Mouse (Mus musculus) forelimb bud, embryonic 11.5 days (tissue): ENCODE data around the gene Agap1.

Experiments used
- DNase-seq: peaks from one replicate; pipeline ENCODE4 v3.0.0-alpha.2; 2012; ENCODE audit warnings: low read depth, low spot score

The Agap1 gene

DNA sequence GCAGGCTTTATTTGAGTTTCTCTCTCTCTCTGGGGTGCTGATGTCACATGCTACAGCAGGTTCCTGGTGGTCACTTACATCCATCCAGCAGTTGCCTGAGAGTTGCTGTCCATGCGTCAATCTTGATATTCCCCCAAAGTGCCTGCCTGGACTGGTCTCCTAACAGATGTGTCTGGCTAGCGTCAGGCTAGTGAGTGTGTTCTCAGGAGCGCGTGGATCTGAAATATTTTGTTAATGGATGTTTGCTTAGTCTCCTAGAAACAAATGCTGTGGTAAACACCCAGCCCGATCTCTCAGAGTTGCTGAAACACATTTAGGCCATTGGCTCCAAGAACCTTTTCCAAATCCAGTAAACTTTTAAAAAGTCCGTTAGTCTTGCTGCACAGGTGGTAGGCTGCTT is 161.9 kb downstream of the Agap1 start:
- DNase-seq = no peak

DNA sequence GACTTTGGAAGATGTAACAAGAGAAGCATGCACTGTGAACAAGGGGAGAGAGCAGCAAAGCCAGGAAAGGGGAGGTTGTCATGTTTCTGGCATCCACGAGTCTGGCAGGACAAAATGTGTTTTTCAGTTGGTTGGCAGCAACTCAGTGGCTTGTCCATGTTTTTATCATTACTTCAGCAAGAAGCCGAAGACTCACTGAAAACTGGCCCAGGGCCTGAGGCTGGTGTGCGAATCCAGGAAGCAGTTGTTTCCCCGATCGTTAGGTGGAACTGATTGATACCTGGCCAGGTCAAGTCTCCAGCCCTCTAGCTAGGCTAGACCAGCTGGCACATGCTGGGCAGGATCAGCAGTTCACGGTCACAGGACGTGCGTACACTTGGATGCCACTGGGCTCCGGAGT is 162.7 kb downstream of the Agap1 start:
- no peak for DNase-seq

DNA sequence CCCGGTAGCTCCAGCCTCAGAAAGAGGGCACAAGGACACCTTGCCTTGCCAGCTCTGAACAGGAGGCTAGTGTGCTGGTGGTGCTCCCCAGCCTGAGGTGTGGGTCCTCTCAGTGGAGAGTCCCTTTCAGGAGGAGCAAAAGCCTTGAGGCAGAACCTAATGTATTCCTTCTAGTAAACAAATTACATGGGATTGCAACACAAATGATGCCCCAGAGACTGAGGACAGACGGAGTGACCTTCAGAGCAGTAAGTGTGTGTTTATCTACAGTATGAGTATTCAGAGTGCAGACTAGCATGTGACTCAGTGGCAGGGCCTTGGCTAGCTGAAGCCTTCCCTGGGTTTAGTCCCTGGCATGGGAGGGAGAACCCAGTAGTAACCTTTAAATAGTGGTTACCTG is 165.4 kb downstream of the Agap1 start:
- DNase-seq = no peak

DNA sequence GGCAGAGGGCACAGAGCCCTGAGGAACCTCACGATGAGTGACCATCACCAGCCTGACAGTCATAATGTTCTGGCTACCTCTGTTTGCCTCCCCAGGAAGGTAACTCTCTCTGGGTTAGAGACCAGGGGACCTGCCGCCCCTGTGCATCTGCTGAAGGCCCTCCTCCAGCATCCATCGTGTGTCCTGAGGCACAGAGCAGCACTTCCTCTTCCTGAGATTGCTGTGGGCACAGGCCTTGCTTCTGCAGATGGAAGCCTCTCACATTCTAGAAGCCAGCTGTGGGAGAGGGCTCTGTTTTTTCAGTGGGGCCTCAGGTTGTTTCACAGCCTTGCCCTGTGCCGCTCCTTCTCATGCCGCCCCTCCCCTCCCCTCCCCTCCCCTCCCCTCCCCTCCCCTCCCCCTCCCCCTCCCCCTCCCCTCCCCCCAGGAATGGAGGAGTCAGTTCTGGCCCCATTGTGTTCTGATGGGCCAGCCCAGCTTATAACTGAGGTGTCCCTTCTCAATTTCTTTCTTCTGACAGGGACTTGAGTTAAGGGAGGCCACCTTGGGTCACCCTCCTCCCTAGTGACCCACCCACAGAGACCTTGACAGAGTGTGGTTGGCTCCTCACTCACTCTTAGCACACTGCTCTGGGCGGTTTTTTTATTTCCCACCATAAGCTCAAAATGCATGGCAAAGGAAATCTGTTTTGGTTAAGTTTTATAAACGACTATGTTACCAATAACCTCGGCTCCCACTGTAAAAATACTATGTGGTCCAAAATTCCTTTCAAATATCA is 166.6 kb downstream of the Agap1 start:
- DNase-seq = no peak

DNA sequence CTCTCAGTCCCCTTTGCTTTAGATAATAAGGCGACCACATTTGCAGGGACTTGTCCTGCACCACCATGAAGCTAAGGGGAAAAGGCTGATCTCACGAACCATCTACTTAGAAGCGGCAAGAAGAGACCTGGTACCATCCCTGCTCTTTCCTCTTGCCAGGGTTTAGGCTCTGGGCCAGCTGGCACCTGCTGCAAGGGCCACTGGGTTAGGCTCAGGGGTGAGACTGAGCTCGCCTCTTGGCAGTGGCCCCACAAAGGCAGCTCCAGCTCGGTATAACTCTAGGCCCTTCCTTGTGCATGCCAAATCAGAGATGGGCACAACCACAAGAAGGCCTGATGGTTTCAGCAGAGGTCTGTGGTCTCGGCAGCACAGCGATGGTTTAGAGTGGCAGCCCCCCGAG is 167.3 kb downstream of the Agap1 start:
- DNase-seq = no peak

DNA sequence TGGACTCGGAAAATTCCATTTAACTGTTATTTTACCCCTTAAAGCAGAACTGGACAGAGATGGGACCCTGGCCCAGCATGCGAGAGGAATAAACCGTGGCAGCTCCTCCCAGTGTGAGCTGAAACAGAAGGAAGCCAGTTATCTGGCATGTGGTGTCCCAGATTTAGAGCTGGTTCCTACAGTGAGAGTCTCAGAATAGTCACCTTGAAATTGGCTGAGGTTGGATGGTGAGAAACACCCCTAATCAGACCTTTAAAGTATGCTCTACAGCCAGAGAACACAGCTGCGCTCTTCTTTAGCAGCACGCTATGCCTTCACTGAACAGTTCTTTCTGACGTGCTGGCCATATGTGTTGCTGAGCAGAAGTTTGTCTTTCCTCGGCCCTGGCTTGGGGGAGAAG is 168.2 kb downstream of the Agap1 start:
- no peak for DNase-seq

DNA sequence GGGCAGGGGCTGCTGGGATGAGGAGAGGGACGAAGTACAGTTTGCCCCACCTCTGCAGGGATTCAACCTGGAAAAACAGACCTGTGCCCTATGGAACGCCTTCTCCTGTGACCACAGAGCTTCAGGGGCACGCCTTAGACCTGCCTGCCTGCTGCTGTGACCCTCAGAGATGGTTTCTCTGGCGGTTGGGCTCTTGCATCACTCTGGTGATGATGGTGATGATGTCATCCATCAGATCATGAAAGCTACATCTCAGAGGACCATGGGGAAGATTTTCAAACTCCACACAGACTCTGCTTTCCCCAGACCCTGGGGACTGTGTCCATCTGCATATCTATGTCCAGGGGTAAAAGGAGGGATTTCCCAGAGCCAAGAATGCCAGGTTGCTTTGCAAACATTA is 170.7 kb downstream of the Agap1 start:
- no peak for DNase-seq

DNA sequence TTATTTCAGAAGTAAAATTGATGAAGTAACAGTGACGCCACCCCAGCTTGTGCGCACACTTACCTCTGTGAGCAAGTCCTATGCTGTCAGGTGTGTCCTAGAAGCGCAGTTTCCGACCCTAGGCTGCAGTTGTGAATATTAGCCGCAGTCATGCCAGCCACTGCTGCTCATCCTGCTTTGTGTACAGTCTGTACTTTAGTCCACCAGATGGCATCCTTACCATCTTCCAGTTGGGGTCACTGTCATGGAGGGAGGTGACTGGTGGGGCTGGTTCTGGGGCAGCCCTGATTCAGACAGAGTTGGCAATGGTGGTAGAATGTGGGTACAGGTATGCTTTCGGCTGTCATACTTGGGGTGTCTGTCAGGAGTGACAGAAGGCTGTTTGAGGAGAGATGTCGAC is 171.4 kb downstream of the Agap1 start:
- DNase-seq = no peak

DNA sequence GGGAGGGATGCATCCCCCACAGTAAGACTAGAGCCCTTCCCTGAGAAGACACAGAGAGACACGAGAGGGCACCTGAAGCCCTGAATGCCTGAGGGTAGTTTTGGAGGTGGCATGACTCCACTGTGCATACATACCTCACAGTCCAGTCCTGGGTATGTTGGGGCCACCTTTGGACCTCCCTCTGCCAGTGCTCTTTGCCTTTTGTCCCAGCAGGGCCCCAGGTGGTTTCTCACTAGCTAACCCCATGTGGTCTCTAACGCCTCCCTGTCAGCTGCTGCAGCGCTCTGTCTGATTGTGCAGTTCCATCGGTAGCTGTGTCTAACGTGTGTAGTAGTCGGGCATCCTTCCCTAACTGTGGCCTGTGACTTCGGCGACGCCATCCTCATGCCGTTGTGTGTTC is 172.3 kb downstream of the Agap1 start:
- DNase-seq = no peak

DNA sequence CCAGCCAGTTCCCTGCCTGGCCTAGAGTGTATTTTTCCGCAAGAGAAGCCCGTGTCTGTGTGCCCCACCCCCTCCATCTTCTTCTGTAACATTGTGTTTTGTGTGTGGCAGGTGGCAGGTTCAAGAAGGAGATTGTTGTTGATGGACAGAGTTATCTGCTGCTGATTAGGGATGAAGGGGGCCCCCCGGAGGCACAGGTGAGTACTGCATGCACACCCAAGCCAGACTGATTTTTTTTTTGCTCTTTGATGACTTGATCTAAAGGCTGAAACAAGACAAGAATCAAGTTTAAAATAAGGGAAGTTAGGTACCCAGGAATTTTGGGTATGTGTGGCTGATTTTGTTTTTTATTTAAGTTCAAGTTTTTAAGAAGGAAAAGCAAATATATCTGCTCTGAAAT is 173.0 kb downstream of the Agap1 start:
- no peak for DNase-seq

DNA sequence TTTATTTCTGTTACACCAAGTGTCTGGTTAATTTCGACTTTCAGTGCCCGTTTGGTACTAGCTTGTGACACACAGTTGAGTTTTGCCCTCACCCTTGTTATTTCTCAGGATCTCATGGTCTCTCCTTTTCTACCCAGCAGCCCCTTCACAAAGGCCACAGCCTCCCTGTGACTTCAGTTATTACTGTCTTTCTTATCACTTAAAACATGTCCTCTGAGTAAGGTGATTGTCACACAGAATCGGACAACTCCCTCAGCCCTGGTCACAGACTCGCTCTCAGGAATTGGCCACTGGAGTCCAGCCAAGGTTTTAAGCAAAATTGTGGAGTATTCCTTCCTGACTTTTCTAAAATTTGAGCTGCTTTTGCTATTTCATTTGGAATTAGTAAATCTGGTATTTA is 176.2 kb downstream of the Agap1 start:
- no peak for DNase-seq

DNA sequence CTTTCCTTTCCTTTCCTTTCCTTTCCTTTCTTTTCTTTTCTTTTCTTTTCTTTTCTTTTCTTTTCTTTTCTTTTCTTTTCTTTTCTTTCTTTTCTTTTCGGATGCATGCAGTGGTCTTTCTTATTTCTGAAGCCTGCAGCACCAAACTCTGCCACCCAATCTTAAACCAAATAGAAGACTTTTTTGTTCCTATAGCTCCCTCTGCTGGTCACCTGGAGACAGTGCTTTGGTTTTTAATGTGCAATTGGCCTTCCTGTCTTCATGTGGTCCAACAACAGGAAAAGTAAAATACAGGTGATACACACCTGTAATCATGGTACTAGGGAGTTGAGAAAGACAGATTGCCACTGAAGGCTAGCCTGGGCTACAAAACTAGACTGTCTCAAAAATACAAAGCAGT is 177.1 kb downstream of the Agap1 start:
- peak; percentile 70 for DNase-seq

DNA sequence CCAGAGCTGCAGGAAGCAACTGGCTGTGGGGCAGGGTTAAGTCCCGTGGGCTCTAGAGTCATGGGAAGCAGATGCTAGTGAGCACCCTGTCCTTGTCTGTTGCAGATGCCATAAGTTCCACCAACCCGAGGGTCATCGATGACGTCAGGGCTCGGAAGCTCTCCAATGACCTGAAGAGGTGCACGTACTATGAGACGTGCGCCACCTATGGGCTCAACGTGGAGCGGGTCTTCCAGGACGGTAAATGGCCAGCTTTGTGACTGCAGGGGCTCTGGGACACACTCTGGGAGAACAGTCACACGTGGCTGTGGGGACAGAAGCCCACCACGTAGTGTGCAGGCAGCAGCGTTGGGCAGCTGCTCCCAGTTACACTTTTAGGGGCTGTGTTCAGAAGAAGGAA is 179.4 kb downstream of the Agap1 start:
- no peak for DNase-seq

DNA sequence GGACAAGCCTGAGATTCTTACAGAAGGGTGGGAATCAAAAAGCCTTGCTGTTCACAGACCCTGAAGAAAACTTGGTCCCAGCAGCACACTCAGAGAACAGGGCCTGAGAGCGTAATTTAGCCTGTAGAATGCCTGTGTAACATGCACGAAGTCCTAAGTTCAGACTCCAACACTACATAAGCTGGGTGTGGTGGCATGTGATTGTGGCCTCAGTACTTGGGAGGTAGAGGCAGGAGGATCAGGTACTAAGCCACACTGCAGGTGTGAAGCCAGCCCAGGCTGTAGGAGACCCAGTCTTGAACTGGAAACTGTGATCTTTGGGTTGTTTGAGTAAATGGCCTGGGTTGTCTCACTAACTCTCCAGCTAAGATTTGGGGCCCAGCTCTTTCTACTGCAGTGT is 180.5 kb downstream of the Agap1 start:
- no peak for DNase-seq

DNA sequence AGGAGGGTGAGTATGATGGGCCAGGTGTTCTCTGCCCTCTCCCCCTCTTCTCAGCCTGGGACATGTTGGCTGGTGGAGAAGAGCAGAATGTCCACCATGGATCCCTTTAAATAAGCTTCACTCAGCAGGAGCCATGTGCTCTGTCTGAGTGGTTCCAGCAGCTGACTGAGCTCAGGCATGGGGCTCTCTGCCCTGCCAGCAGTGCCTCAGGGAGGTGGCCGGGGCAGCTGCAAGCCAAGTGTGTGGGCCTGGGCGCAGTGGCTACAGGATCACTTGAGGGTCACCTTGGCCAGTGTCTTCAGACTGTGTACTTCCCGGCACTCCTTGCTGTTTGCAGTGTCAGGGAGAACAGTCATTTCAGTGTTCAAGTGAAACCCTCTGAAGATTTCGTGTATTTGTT is 183.1 kb downstream of the Agap1 start:
- no peak for DNase-seq

DNA sequence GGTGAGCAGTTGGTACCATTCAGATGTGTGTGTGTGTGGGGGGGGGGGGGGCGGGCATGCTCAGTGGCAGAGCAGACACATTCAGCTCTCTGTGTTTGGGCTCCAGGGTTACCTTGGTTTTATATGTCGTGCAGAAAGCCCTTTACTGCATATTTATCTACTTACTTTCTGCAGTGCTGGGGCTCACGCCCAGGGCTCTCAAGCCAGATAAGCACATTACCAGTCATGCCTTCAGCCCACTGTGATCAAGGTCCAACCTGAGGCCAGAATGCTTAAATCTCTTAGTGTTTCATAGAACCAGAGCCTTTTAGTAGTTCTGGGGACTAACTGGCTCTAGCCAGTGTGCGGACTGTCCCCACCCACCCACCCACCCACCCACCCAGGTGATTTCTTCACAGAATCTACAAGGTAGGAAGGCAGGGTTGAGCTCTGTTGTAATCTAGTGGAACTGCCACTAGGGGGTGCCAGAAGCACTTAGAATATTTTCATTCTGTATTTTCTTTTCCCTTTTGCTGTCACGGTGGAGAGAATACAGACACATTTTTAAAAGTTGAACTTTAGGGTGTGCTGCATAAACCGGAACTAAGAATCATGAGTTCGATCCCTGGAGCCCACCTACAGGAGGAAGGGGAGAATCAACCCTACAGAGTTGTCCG is 189.0 kb downstream of the Agap1 start:
- peak; percentile 53 for DNase-seq

DNA sequence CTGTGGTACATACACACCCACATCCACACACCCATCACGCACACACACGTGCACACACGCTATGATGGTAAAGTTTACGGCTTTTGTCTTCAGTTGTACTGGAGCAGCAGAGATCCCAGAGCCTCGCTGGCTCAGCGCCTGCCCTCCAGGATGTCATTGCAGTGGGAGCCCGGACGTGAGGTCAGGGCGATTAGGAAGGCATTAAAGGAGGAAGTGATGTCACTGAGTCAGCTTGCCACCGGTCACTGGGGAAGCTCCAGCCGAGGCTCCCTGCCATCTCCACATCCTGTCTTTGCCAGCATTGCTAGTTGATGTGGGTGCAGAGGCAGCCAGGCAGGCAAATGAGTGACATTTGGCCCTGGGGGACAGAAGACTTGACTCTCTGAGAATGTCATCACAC is 189.5 kb downstream of the Agap1 start:
- no peak for DNase-seq

DNA sequence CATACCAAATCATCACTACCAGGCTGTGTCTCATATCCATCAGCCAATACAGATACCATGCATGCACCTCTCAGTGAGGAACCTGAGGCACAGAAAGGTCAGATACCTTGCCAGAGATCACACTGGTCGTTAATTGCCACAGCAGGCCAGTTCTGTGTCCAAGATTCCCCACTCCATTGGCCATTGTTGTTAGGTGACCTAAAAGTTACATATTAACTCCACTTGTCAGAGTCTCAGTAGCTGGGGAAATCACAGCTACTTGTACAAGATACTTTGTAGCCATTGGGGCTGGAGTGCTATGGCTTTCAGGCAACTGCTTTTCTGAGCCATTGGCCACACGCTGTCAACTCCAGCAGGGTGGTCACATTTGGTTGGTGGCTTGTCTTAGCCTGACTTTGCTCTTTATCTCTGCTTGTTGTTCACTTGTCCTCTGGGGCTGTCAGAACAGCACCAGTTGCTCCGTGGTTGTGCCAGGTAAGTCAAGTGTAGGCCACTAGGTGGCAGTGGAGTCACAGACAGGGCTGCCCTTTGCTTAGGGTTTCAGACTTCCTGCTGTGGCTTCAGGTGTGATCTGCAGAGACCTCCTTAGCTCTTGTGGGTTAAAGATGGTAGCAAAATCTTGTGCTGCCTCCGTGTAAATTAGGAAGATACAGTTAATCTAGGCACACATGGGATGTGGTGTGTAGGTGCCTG is 191.9 kb downstream of the Agap1 start:
- peak; percentile 80 for DNase-seq

DNA sequence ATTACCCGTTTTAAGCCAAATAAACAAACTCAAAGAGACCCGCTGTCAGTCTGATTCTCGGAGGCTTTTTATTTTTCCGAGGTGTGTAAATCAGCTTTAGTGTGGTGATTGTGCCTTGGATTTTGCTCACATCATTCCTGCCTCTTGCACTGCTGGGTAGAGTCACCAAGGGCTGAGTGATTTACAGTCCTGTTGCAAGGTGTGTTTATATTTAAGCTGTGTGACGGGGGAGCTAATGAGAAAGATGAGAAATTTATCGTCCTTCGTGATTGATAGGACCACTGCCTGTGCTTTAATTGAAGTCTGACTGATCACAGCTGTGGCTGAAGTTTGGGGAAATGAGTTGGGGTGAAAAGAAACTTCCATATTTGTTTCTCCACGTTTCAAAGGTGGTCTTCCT is 192.9 kb downstream of the Agap1 start:
- no peak for DNase-seq

DNA sequence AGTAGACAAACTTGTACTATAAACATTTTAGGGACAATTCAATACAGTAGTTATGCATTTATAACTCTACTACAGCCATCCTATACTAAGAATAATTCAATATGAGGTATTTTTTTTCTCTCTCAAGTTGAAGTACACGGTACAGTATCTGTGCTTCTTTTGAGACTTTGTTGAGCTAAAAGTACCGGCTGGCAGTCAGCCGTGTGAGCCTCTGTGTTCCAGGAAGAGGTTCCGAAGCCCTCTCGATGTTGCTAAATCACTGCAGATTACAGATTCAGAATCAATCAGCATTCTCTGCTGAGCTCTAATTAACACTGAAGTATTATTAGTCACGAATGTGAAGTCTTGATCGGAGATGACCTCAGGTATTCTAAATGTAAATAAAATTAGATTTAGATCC is 196.0 kb downstream of the Agap1 start:
- DNase-seq = no peak

DNA sequence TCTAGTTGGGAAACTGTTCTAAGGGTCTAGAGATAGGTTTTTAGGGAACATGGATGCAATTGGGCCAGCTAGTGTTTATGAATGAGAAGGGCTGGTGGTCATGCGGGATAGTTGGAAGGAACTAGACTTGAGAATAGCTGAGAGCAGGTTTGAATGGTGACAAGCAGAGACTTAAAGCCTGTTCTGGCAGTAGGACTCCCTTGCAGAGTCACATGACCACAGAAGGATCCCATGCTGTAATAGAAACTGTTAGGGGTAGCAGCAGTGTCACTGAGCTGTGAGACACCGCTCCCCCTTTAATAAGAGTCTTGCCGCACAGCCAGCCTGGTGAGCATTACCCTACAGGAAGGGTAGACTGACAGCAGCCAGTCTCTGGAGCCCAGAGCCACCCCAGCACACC is 201.6 kb downstream of the Agap1 start:
- no peak for DNase-seq

DNA sequence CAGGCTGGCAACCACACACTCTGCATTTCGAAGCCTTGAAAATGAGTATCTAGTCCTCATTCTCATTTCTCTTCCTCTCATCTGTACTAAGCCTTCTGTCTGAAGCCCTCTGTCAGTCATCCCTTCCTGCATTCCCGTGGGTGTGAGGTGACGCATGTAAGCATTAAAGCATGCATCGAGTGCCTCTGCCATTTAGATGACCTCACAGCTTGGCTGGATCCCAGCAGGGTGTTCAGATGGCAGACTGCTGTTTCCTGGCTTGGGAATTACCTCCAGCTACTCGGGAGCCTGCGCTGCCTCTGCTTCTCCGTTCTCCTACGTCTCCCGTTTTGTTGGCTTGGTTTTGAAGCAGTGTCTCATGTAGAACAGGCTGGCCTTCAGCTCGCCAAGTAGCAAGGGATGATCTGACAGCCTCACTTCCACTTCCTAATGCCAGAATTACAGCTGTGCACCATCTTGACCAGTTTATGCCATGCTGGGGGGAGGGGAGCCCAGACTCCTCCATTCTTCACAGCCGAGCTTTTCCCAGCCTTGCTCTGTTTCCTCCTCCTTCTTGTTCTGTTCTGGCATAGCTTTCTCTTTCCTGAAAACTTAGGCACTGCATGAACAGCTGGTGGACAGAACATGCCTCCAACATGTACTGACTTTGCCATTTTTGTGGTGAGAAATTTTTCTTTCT is 202.2 kb downstream of the Agap1 start:
- no peak for DNase-seq
